Mouse (Mus musculus): ENCODE measurements at regions not wholly inside any gene's neighbourhood (a gene's known extent, or its start where the extent isn't known, plus 50 kb on each side); places are given as distances from the start of the nearest gene placed in this dataset.

- TF ChIP-seq POLR2A (IDR thresholded peaks at IDR 0.05; ENCODE audit: control insufficient read depth, low read depth, low read length) (no peak), CTCF (IDR thresholded peaks at IDR 0.05; ENCODE audit: control insufficient read depth, insufficient read depth, insufficient replicate concordance, low read depth, low read length) (no peak)
Measured at GRCm38 (mm10) chr13:69294483-69294882, 239.1 kb upstream of the Nsun2 start.
